Mouse (Mus musculus) intestine, embryonic 14.5 days (tissue): ENCODE data around the gene B3glct. TPM values are rescaled to one million over a fixed set of nuclear protein-coding genes. Genes with fewer than 3 reads are reported as not detected.

ENCODE experiments used
- ATAC-seq: fragments of 200-750 bp; cut with Nextera tagmentation; replicated peaks from 2 replicates; pipeline ENCODE4 v1.8.0; 2017; ENCODE audit warnings: low read depth, moderate number of reproducible peaks, moderate TSS enrichment, moderate library complexity; ENCODE audit not compliant: low FRiP score, low TSS enrichment
- DNase-seq: peaks from one replicate; pipeline ENCODE4 v3.0.0-alpha.2; 2018; ENCODE audit warnings: low spot score
- H3K27ac ChIP-seq: fragments of 300-500 bp; sonication (generic); 2 replicates; pipeline ENCODE4 v1.5.1; 2014; ENCODE audit warnings: low read depth, mild to moderate bottlenecking, control low read depth
- H3K27me3 ChIP-seq: fragments of 300-500 bp; sonication (generic); replicated peaks from 2 replicates; pipeline ENCODE4 v1.6.1; 2014; ENCODE audit warnings: low read length, control low read depth; ENCODE audit not compliant: control insufficient read depth, insufficient read depth
- H3K36me3 ChIP-seq: fragments of 300-500 bp; sonication (generic); 2 replicates; pipeline ENCODE4 v1.6.1; 2014; ENCODE audit warnings: low read length, control low read depth; ENCODE audit not compliant: control insufficient read depth, insufficient read depth
- H3K4me1 ChIP-seq: fragments of 300-500 bp; sonication (generic); replicated peaks from 2 replicates; pipeline ENCODE4 v1.6.1; 2014; ENCODE audit warnings: low read length, control low read depth, mixed read lengths; ENCODE audit not compliant: control insufficient read depth, insufficient read depth
- H3K4me2 ChIP-seq: fragments of 300-500 bp; sonication (generic); 2 replicates; pipeline ENCODE4 v1.6.1; 2014; ENCODE audit warnings: low read length
- H3K4me3 ChIP-seq: fragments of 300-500 bp; sonication (generic); 2 replicates; pipeline ENCODE4 v1.5.1; 2014; ENCODE audit warnings: low read depth, low read length, control low read depth, mixed read lengths
- H3K9ac ChIP-seq: fragments of 300-500 bp; sonication (generic); 2 replicates; pipeline ENCODE4 v1.6.1; 2014; ENCODE audit warnings: mild to moderate bottlenecking, low read length
- H3K9me3 ChIP-seq: fragments of 300-500 bp; sonication (generic); 2 replicates; pipeline ENCODE4 v1.6.1; 2016; ENCODE audit warnings: low read length, control low read depth; ENCODE audit not compliant: control insufficient read depth
- WGBS: fragments of 180-500 bp; shearing (Covaris S2); extraction: QIAGEN DNeasy Blood & Tissue Kit; methylation state at CpG from one replicate; pipeline ENCODE4 v1.1.7; 2014; 5-methylcytosine and 5-hydroxymethylcytosine counted together
- polyA plus RNA-seq: library from polyadenylated mRNA; unstranded; fragments of >200 nt; fragmentation: Nextera tagmentation; extraction: Ambion mirVana; gene quantifications from 2 replicates; pipeline ENCODE4 v1.2.1, GENCODE M21; 2014

B3glct gene
- polyA plus RNA-seq, 1 experiment from 2014 or later = 16.4 TPM

DNA sequence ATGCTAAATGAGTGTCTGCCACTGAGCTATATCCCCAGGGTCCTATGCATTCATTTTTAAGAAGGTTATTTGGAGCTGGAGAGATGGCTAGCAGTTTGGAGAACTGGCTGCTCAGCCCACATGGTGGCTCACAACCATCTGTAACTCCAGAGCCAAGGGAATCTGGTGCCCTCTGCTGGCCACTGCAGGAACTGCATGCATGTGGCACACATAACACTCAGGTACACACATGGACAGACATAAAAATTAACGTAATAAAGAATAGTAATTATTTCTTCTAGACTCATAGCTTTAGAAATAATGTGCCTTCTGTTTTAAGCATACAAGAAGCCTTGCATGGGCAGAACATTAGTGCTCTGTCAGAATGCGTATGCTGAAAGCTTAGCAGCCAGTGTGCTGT lies 102.4 kb downstream of the B3glct start:
- H3K4me1 ChIP-seq = no peaks in the 10 kb centered on the region
- H3K4me3 ChIP-seq = no peak overlapping the region
- H3K4me2 ChIP-seq = no peak overlapping the region
- no peaks in the 10 kb centered on the region for H3K36me3 ChIP-seq
- 97% methylated on average over 2 of the region's 2 CpGs for WGBS
- H3K9me3 ChIP-seq = peaks cover 3% of the 10 kb centered on the region; the same call in 1 of the 2 replicates
- H3K27ac ChIP-seq = no peak overlapping the region
- H3K27me3 ChIP-seq = no peaks in the 10 kb centered on the region
- no peak for DNase-seq
- ATAC-seq = no peak
- H3K9ac ChIP-seq = no peak overlapping the region

DNA sequence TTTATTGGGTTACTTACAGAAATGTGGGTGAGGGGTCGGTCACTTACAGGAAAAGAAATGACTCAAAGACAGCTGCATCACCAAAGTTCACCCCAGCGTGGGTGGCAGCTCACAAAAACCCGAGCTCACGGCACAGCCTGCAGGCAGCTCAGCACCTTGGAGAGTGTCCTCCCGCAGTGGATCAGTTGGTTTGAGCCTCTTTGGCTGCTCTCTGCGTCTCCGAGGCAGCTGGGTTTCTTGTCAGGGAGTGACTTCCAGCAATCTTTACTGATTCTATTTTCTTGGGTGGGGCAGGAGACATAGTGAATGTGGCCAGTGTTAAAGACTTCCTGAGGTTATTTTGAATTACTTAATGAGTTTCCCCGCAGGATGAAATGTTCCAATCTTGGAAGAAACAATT lies 112.1 kb downstream of the B3glct start:
- Histone ChIP-seq H3K4me1 (no peaks in the 10 kb centered on the region), H3K27ac (no peak overlapping the region), H3K4me2 (no peak overlapping the region), H3K27me3 (no peaks in the 10 kb centered on the region), H3K4me3 (no peak overlapping the region), H3K9ac (no peak overlapping the region), H3K36me3 (no peaks in the 10 kb centered on the region), H3K9me3 (peaks cover 17% of the 10 kb centered on the region)
- WGBS = 24% methylated on average over 8 of the region's 8 CpGs
- peak; percentile 73 for DNase-seq
- ATAC-seq = no peak

DNA sequence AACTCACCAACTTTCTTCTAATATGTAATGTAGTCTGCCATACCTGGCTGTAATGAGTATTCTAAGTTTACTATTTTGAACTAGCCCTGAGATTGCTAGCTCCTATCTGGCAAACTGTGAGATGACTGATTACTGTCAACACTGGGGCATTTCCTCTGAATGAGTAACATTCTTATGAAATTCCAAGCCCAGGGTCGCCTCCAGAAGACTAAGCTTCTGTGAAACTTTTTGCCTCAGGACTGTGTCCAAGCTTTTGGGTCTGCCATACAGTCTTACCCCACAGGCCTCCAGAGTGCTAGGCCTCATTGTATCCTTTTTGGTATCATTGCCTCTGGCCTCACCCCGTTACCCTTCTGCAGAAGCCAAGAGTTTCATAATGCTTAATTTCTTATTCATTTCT lies 132.0 kb downstream of the B3glct start:
- 72% methylated on average over 2 of the region's 2 CpGs for WGBS
- ATAC-seq (no peak), DNase-seq (no peak)
- no peaks in the 10 kb centered on the region for H3K27me3 ChIP-seq
- H3K4me1 ChIP-seq = no peaks in the 10 kb centered on the region
- H3K9ac ChIP-seq = no peak overlapping the region
- no peaks in the 10 kb centered on the region for H3K36me3 ChIP-seq
- H3K4me3 ChIP-seq = no peak overlapping the region
- no peak overlapping the region for H3K4me2 ChIP-seq
- H3K27ac ChIP-seq = no peak overlapping the region
- H3K9me3 ChIP-seq = no peaks in the 10 kb centered on the region

DNA sequence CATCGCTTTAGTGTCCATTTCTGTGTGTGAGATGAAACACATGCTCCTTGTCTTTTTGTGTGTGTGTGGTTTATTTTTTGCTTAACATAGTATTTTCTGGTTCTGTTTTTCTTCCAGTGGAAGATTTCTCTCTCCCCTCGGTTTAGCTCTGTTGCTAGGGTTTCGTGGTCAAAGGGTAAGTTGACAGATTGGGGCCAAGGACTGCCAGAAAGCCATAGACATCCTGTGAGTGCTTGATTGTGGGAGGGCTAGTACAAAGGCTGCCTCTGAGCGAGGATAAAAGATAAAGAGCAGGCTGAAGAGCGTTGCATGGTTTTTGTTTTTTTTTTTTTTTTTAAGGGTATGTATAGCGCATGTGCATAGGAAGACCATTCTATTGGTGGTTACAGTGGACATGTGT lies 133.8 kb downstream of the B3glct start:
- Histone ChIP-seq H3K9ac (no peak overlapping the region), H3K27me3 (no peaks in the 10 kb centered on the region), H3K4me3 (no peak overlapping the region), H3K4me2 (0 out of 2 replicates have a peak overlapping the region, but pooled peaks have one; percentile 5), H3K4me1 (no peaks in the 10 kb centered on the region), H3K9me3 (no peaks in the 10 kb centered on the region), H3K36me3 (no peaks in the 10 kb centered on the region), H3K27ac (no peak overlapping the region)
- ATAC-seq (no peak), DNase-seq (no peak)
- 39% methylated on average over 6 of the region's 6 CpGs for WGBS

Other genes starting within 250 kb of the B3glct start
- gene Tex26, start 238.6 kb upstream of the B3glct start, polyA plus RNA-seq = 0.70 and 0.90 TPM in 2 replicates
- gene Wdr95, start 149.6 kb upstream of the B3glct start, polyA plus RNA-seq = 0.07 and 0.37 TPM in 2 replicates
- 56.0 and 58.9 TPM in 2 replicates for gene Hsph1, start 41.9 kb upstream of the B3glct start, polyA plus RNA-seq